Mouse (Mus musculus) intestine, embryonic 15.5 days (tissue): ENCODE measurements around the gene Nrg3. TPM values are rescaled to one million over a fixed set of nuclear protein-coding genes. Genes with fewer than 3 reads are reported as not detected.

Experiments used
- ATAC-seq: fragments of 200-750 bp; cut with Nextera tagmentation; 2 replicates; pipeline ENCODE4 v1.8.0; 2017; ENCODE audit warnings: moderate TSS enrichment, moderate library complexity
- H3K27ac ChIP-seq: fragments of 300-500 bp; sonication (generic); 2 replicates; pipeline ENCODE4 v1.5.1; 2015; ENCODE audit warnings: mild to moderate bottlenecking, inconsistent platforms
- H3K27me3 ChIP-seq: fragments of 300-500 bp; sonication (generic); replicated peaks from 2 replicates; pipeline ENCODE4 v1.6.1; 2015; ENCODE audit warnings: inconsistent platforms
- H3K36me3 ChIP-seq: fragments of 300-500 bp; sonication (generic); 2 replicates; pipeline ENCODE4 v1.6.1; 2015; ENCODE audit warnings: inconsistent platforms
- H3K4me1 ChIP-seq: fragments of 300-500 bp; sonication (generic); replicated peaks from 2 replicates; pipeline ENCODE4 v1.6.1; 2015; ENCODE audit warnings: inconsistent platforms
- H3K4me2 ChIP-seq: fragments of 300-500 bp; sonication (generic); replicated peaks from 2 replicates; pipeline ENCODE4 v1.6.1; 2015; ENCODE audit warnings: mild to moderate bottlenecking, inconsistent platforms
- H3K4me3 ChIP-seq: fragments of 300-500 bp; sonication (generic); replicated peaks from 2 replicates; pipeline ENCODE4 v1.5.1; 2015; ENCODE audit warnings: inconsistent platforms
- H3K9ac ChIP-seq: fragments of 300-500 bp; sonication (generic); 2 replicates; pipeline ENCODE4 v1.6.1; 2015; ENCODE audit warnings: inconsistent platforms
- H3K9me3 ChIP-seq: fragments of 300-500 bp; sonication (generic); 2 replicates; pipeline ENCODE4 v1.6.1; 2016; ENCODE audit warnings: inconsistent platforms
- WGBS: fragments of 180-500 bp; shearing (Covaris S2); methylation state at CpG from one replicate; pipeline ENCODE4 v1.1.7; 2015; 5-methylcytosine and 5-hydroxymethylcytosine counted together
- polyA plus RNA-seq: library from polyadenylated mRNA; unstranded; fragments of >200 nt; fragmentation: Nextera tagmentation; extraction: Ambion mirVana; gene quantifications from 2 replicates; pipeline ENCODE4 v1.2.1, GENCODE M21; 2015

Nrg3 gene
- polyA plus RNA-seq, 1 experiment from 2014 or later: 0.36 TPM

DNA sequence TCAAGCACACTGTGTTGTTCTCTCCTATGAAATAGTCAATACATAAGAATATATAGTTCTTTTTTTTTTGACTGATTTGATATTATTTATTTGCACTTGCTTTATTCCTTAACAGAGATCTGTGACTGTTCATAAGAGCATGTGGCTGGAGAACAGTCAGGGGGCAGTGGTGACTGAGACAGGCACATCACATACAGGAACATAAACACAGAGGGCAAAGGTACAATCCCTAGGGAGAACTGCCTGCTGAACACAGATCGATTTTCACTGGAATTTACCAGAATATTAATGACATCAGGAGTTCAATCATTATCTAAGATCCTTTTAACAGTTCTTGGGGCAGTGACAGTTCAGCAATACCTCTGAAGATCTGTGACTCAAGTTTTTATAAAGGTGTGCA, 812.9 kb downstream of the Nrg3 start:
- H3K4me3 ChIP-seq: no peak overlapping the region
- WGBS: 33% methylated on average over 1 of the region's 1 CpGs

DNA sequence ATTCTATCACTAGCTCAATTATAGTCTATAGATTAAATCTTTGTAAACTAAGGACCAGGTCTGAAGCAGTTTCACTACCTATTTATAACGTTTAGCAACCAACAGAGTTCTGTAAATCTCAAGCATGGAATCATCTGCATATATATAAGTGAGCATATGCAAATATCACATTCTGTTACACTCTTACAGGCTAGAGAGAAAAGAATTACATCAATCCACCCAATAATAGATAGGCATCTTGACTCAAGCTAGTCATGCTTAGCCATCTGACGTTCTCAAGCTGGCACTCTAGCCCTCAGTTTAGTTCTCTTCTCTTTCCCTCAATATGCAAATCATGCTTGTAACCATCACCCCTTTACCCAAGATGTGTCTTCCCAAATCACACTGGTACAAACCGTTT, 835.8 kb downstream of the Nrg3 start:
- H3K27me3 ChIP-seq: no peaks in the 10 kb centered on the region
- no peaks in the 10 kb centered on the region for H3K9me3 ChIP-seq
- no peak overlapping the region for H3K4me3 ChIP-seq
- H3K4me2 ChIP-seq: no peak overlapping the region
- no peak for ATAC-seq
- H3K4me1 ChIP-seq: no peaks in the 10 kb centered on the region
- 77% methylated on average over 3 of the region's 3 CpGs for WGBS
- H3K36me3 ChIP-seq: no peaks in the 10 kb centered on the region
- H3K27ac ChIP-seq: no peak overlapping the region
- H3K9ac ChIP-seq: no peak overlapping the region

More for the DNA sequence above, 812.9 kb downstream of the Nrg3 start:
- Histone ChIP-seq H3K4me2 (no peak overlapping the region), H3K9ac (no peak overlapping the region), H3K36me3 (no peaks in the 10 kb centered on the region), H3K9me3 (no peaks in the 10 kb centered on the region), H3K27ac (no peak overlapping the region), H3K27me3 (no peaks in the 10 kb centered on the region), H3K4me1 (no peaks in the 10 kb centered on the region)
- ATAC-seq: no peak

DNA sequence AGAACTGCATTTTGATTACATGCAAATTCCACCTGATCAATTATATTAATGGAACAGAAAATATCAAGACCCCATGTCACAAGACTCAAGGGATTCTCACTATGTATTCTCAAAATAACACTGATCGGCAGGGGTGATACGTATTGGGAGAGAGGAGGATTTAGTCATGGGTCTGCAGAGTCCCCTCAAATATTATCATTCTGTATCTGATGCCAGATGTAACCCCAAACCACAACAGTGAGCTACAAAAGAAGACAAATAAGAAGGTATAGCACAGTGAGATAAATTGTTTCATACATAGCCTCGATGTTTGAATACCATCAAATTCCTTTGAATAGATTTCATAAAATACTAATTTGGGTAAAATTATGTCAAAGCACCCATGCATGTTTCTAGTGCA, 842.8 kb downstream of the Nrg3 start:
- 92% methylated on average over 3 of the region's 3 CpGs for WGBS
- Histone ChIP-seq H3K36me3 (no peaks in the 10 kb centered on the region), H3K4me1 (no peaks in the 10 kb centered on the region), H3K4me2 (no peak overlapping the region), H3K27ac (no peak overlapping the region), H3K27me3 (no peaks in the 10 kb centered on the region), H3K9ac (no peak overlapping the region), H3K4me3 (no peak overlapping the region), H3K9me3 (no peaks in the 10 kb centered on the region)
- no peak for ATAC-seq

DNA sequence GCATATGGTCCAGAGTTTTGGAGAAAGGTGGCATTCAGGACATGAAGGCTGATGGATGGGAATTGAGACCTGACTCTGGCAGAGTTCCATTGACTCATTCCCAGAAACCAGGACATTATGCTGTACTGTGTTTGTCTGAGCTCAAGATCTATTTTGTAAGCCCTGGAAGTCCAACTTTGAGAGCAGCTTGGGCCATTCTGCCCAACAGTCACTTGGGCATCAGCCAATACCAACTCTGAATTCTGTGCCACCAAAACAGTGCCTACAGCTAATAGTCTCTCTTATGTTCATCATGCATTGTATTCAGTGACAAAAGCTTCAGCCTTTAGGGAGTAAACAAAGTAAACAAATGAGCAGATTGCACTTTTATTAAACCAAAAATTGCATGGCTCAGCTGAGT, 843.2 kb downstream of the Nrg3 start:
- no peaks in the 10 kb centered on the region for H3K4me1 ChIP-seq
- H3K36me3 ChIP-seq: no peaks in the 10 kb centered on the region
- H3K9me3 ChIP-seq: no peaks in the 10 kb centered on the region
- H3K4me2 ChIP-seq: no peak overlapping the region
- H3K4me3 ChIP-seq: no peak overlapping the region
- H3K9ac ChIP-seq: no peak overlapping the region
- no peak overlapping the region for H3K27ac ChIP-seq
- no peak for ATAC-seq
- H3K27me3 ChIP-seq: no peaks in the 10 kb centered on the region

DNA sequence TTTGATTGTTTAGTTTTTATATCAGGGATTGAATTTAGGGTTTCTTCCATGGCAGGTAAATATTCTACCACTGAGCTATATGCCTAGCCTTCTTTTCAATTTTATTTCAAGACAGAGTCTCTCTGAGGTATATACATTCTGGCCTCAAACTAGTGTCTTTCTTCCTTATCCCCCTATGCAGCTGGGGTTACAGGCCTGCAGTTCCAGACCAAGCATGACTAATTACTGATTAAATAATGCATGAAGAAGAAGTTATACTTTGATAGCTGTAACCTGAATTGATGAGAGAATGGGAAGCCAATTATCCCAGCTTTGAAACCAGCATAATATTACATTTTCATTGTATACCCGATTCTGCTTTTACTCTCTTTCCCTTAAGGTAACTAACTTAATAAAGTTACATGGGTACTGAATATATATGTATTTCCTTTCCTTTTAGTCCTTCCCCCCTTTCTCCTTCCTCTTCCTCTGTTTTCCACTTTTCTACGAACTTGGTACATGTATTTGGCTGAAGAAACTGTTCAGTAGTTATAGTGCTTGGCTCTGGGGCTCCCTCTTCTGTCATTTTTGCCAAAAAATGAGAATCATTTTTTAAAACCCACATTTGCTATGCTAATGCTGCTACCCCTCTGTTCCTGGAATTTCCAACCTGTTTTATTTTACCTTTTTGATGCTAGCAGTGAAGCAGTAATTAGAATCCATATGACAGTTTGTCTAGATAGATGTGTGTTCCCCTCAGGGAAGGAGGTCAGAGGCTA, 843.8 kb downstream of the Nrg3 start:
- Histone ChIP-seq H3K9me3 (no peaks in the 10 kb centered on the region), H3K4me1 (no peaks in the 10 kb centered on the region), H3K27me3 (no peaks in the 10 kb centered on the region), H3K4me2 (no peak overlapping the region), H3K4me3 (no peak overlapping the region), H3K9ac (no peak overlapping the region), H3K36me3 (no peaks in the 10 kb centered on the region), H3K27ac (no peak overlapping the region)
- WGBS: 74% methylated on average over 2 of the region's 2 CpGs
- no peak for ATAC-seq

DNA sequence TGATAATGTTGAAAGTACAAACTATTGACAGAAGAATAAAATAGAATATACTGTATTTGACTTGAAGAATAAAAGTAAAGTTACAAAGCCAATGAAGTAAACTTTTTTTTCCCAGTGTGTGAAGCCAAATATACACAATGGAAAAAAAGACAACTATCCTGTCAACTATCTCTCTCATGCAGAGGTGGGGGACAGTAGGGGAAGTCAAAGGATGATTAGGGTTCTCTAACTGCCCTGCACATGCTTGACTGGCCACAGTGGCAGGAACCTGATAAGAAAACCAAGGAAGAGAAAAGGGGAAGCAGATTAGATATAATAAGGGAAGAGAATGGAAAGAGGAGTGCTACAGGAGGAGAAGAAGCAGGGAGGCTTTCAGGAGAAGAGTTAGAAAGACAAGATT, 855.9 kb downstream of the Nrg3 start:
- H3K36me3 ChIP-seq: no peaks in the 10 kb centered on the region
- ATAC-seq: no peak

DNA sequence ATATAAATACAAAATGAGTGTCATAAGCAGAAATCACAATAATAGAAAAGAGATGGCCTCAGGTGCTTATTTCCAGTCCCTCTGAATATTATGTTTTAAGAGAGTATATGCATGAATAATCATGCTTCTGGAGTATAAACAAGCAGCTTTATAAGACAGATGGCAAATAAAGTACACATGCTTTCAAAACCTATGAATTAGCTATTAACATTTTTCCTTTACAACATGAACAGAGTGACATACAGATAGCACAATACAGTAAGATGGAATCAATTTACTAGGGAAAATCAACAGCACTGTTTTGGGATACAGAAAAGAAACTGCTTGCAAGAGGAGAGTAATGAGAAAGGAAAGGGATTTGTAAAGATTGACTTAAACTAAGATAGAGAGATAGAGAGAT, 875.2 kb downstream of the Nrg3 start:
- Histone ChIP-seq H3K9ac (no peak overlapping the region), H3K9me3 (no peaks in the 10 kb centered on the region), H3K4me3 (no peak overlapping the region), H3K4me2 (no peak overlapping the region), H3K27me3 (no peaks in the 10 kb centered on the region), H3K4me1 (no peaks in the 10 kb centered on the region), H3K27ac (no peak overlapping the region), H3K36me3 (no peaks in the 10 kb centered on the region)
- ATAC-seq: no peak

More for the DNA sequence above, 855.9 kb downstream of the Nrg3 start:
- Histone ChIP-seq H3K27me3 (no peaks in the 10 kb centered on the region), H3K9me3 (no peaks in the 10 kb centered on the region), H3K9ac (no peak overlapping the region), H3K4me2 (no peak overlapping the region), H3K4me3 (no peak overlapping the region), H3K4me1 (no peaks in the 10 kb centered on the region), H3K27ac (no peak overlapping the region)

DNA sequence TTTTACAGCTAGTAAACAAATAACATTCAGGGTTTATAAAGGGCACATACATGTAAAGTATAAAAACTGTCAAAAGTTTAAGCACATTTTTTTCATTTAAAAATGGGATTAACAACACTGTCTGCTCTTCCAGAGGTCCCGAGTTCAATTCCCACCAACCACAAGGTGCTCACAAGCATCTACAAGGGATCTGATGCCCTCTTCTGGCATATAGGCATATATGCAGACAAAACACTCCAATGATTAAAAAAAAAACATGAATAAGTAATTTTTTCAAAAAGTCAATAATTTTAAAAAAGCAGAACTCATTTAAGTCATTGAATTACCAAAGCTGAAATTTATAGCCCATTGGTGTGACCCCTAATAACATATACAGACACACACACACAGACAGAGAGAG, 878.6 kb downstream of the Nrg3 start:
- no peaks in the 10 kb centered on the region for H3K9me3 ChIP-seq
- no peak overlapping the region for H3K4me2 ChIP-seq
- no peak overlapping the region for H3K27ac ChIP-seq
- ATAC-seq: no peak
- no peaks in the 10 kb centered on the region for H3K4me1 ChIP-seq
- no peak overlapping the region for H3K9ac ChIP-seq
- WGBS: 84% methylated on average over 1 of the region's 1 CpGs
- H3K27me3 ChIP-seq: no peaks in the 10 kb centered on the region
- no peak overlapping the region for H3K4me3 ChIP-seq
- no peaks in the 10 kb centered on the region for H3K36me3 ChIP-seq

DNA sequence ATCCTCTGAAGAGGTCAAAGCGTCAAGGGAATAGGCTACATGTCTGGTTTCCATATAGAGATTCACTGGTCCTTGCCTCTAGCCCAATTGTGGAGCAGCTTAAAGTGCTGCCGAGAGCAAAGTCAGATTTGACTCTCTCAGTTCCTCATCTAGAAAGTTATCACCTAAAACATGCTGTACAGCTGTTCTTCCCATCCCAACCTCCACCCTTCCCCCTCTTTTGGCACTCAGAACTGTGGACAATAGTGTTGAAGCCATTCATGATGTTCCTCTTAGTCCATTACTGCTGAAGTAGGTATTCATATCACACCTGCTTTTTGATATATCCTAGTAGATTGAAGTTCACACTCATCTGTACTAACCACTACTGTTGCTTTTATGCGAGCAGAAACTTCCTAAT, 896.1 kb downstream of the Nrg3 start:
- ATAC-seq: no peak
- H3K4me2 ChIP-seq: no peak overlapping the region
- no peak overlapping the region for H3K4me3 ChIP-seq
- H3K27me3 ChIP-seq: no peaks in the 10 kb centered on the region
- no peaks in the 10 kb centered on the region for H3K4me1 ChIP-seq
- no peaks in the 10 kb centered on the region for H3K9me3 ChIP-seq
- WGBS: 92% methylated on average over 3 of the region's 3 CpGs
- no peak overlapping the region for H3K27ac ChIP-seq
- no peak overlapping the region for H3K9ac ChIP-seq
- no peaks in the 10 kb centered on the region for H3K36me3 ChIP-seq

DNA sequence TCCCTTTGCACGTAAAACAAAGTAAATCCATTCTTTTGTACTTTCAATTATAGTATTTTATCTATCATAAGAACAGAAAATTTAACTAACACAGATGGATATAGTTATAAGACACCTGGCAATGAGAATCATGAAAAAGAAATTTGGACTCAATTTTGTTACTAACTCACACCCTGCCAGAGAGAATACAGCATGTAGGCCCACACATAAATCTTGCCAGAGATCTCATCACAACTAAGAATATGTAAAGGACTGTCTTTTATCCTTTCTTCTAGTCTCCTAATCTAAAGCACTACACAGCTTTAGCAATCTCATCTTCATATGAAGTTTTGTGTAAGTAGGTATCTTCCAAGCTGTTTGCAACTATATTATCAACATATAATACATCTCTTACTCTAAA, 904.7 kb downstream of the Nrg3 start:
- H3K9ac ChIP-seq: no peak overlapping the region
- no peak overlapping the region for H3K27ac ChIP-seq
- ATAC-seq: no peak
- H3K4me1 ChIP-seq: no peaks in the 10 kb centered on the region
- H3K36me3 ChIP-seq: no peaks in the 10 kb centered on the region
- H3K27me3 ChIP-seq: no peaks in the 10 kb centered on the region
- H3K9me3 ChIP-seq: no peaks in the 10 kb centered on the region
- WGBS: 67% methylated on average over 1 of the region's 1 CpGs
- H3K4me3 ChIP-seq: no peak overlapping the region
- H3K4me2 ChIP-seq: no peak overlapping the region

DNA sequence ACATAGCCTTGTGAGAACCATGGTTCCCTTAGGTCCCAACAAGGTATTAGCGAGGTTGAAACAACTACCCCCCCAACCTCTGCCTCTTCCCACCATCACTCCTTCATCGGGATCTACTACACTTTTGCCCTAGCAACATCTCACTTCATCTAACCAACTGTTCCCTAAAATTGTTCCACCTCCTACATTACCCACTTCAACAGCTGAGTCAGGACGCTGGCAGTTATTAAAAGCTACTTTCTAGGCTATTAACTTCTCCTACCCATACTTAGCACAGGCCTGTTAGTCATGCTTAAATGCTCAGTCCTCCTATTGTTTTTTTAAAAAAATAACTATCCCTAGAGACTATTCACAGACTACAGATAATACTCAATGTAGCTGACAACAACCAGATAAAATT, 906.7 kb downstream of the Nrg3 start:
- no peak overlapping the region for H3K4me3 ChIP-seq
- H3K4me2 ChIP-seq: no peak overlapping the region
- no peaks in the 10 kb centered on the region for H3K4me1 ChIP-seq
- no peak overlapping the region for H3K9ac ChIP-seq
- ATAC-seq: no peak
- 87% methylated on average over 3 of the region's 3 CpGs for WGBS
- H3K27me3 ChIP-seq: no peaks in the 10 kb centered on the region
- no peak overlapping the region for H3K27ac ChIP-seq
- no peaks in the 10 kb centered on the region for H3K36me3 ChIP-seq
- H3K9me3 ChIP-seq: no peaks in the 10 kb centered on the region

DNA sequence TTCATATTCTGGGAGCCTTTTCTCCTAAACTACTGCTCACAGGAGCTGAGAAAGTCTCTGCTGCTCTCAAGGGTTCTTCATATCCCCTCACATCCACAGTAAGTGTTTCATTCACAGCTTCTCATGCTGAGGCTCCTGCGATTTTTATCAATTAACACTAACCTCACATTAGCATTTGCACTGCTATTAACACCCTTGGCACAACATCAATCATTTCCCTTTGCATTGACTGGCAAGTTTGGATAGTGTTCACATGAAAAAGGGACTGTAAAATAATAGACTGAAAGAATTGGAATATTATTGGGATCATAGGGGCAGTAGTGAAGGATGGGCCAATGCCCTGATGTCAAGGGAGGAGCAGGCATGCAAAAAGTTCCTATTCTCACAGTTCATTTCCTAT, 918.3 kb downstream of the Nrg3 start:
- Histone ChIP-seq H3K27ac (no peak overlapping the region), H3K9me3 (no peaks in the 10 kb centered on the region), H3K27me3 (no peaks in the 10 kb centered on the region), H3K36me3 (no peaks in the 10 kb centered on the region), H3K4me3 (no peak overlapping the region), H3K4me1 (no peaks in the 10 kb centered on the region), H3K9ac (no peak overlapping the region), H3K4me2 (no peak overlapping the region)
- 80% methylated on average over 1 of the region's 1 CpGs for WGBS
- ATAC-seq: no peak

DNA sequence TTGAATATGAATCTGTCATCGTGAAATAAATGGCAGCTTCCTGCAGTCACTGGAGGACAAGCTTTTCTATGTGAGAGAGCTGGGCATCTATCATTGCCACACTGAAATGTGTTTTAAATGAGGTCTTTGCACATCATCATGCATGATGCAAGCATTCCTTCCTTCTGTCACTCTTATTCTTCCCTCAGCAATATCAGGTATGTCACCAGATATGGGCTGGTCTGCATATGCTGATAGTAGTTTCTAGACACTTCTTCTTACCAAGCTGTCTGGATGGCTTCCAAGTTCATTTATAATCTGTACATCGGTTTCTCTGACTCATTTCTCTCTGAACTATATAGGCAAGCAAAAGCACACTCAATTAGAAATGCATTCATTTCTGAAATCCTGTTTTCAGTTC, 925.6 kb downstream of the Nrg3 start:
- Histone ChIP-seq H3K36me3 (no peaks in the 10 kb centered on the region), H3K9ac (no peak overlapping the region), H3K9me3 (no peaks in the 10 kb centered on the region), H3K4me1 (no peaks in the 10 kb centered on the region), H3K4me3 (no peak overlapping the region), H3K27ac (no peak overlapping the region), H3K27me3 (no peaks in the 10 kb centered on the region), H3K4me2 (no peak overlapping the region)
- WGBS: 81% methylated on average over 2 of the region's 2 CpGs
- ATAC-seq: no peak
